Mouse (Mus musculus): ENCODE results near the gene Map2. TPM values are rescaled to one million over a fixed set of nuclear protein-coding genes. Genes with fewer than 3 reads are reported as not detected.

Map2 gene
- total RNA-seq, 1 experiment: 1.8 TPM

GRCm38 (mm10) chr1:66348404-66349165, 173.5 kb downstream of the Map2 start:
- no peak for DNase-seq (ENCODE audit: low read depth, low spot score)
- no peak overlapping the region for H3K4me3 ChIP-seq (ENCODE audit: insufficient read depth in 1 of 2, low read depth in 1 of 2, low read length in 2 of 2, poor library complexity in 1 of 2, severe bottlenecking in 1 of 2)
- no peaks in the 10 kb centered on the region for H3K4me1 ChIP-seq (ENCODE audit: control insufficient read depth in 2 of 2, insufficient read depth in 2 of 2, low read length in 2 of 2, poor library complexity in 1 of 2)
- TF ChIP-seq ZNF384 (IDR thresholded peaks at IDR 0.05; ENCODE audit: low read depth, low read length) (no peak), MAFK (IDR thresholded peaks at IDR 0.05; ENCODE audit: insufficient read depth, low read depth, low read length) (no peak), CHD2 (IDR thresholded peaks at IDR 0.05; ENCODE audit: low read depth, low read length) (no peak), ZC3H11A (IDR thresholded peaks at IDR 0.05; ENCODE audit: borderline replicate concordance, low read depth, low read length) (no peak)
- H3K9me3 ChIP-seq (ENCODE audit: control insufficient read depth, insufficient read depth, low read depth, low read length): no peaks in the 10 kb centered on the region
- H3K27ac ChIP-seq (ENCODE audit: insufficient read depth, low read depth, low read length, poor library complexity, severe bottlenecking): no peak overlapping the region
- H3K9ac ChIP-seq (ENCODE audit: insufficient read depth, low read depth, low read length, poor library complexity, severe bottlenecking): no peak overlapping the region
- no peaks in the 10 kb centered on the region for H3K36me3 ChIP-seq (ENCODE audit: control insufficient read depth, insufficient read depth, low read length, poor library complexity, severe bottlenecking)
- in situ Hi-C loops (cut with MboI; ENCODE audit: low sequenced_read_pairs in 2 of 2, unreplicated experiment in 2 of 2): no loop called here

DNA sequence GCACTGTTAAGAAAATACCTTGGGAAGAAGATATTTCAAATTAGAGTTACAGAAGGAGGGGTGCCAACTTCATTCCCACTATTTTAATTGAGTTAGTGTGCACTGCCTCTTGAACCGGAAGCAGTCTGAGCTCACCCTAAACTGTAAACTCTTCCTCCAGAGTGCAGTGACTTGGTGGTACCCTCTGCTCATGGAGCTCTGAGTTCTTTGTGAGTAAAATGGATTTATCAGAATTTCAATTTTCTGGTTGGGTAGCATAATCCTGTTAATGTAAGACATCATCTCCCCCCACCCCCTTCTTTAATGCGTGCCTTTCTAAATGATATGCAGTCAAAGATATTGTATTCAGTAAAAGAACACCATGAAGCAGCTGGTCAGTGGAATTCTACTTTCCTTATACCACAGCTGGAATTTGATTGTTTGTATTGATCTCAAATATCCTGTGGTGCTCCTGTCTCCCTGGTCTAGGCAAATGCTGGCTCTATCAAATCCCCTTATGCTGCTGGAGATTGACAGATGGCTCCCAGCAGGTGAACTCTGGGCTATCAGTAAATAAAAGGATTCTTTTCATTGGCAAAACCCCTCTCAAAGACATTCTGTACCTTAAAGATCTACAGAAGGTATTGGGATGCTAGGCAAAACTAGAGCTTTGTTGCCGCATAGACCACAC, 174.2 kb downstream of the Map2 start:
- TF ChIP-seq CHD2 (IDR thresholded peaks at IDR 0.05; ENCODE audit: low read depth, low read length) (no peak), ZC3H11A (IDR thresholded peaks at IDR 0.05; ENCODE audit: borderline replicate concordance, low read depth, low read length) (no peak), HCFC1 (IDR thresholded peaks at IDR 0.05; ENCODE audit: borderline replicate concordance, insufficient read depth, low read length) (no peak), ZNF384 (IDR thresholded peaks at IDR 0.05; ENCODE audit: low read depth, low read length) (no peak), MAFK (IDR thresholded peaks at IDR 0.05; ENCODE audit: insufficient read depth, low read depth, low read length) (no peak)
- Histone ChIP-seq H3K9me3 (ENCODE audit: control insufficient read depth, insufficient read depth, low read depth, low read length) (no peaks in the 10 kb centered on the region), H3K4me3 (ENCODE audit: insufficient read depth in 1 of 2, low read depth in 1 of 2, low read length in 2 of 2, poor library complexity in 1 of 2, severe bottlenecking in 1 of 2) (no peak overlapping the region), H3K9ac (ENCODE audit: insufficient read depth, low read depth, low read length, poor library complexity, severe bottlenecking) (no peak overlapping the region), H3K27ac (ENCODE audit: insufficient read depth, low read depth, low read length, poor library complexity, severe bottlenecking) (no peak overlapping the region), H3K4me1 (ENCODE audit: control insufficient read depth in 2 of 2, insufficient read depth in 2 of 2, low read length in 2 of 2, poor library complexity in 1 of 2) (no peaks in the 10 kb centered on the region), H3K36me3 (ENCODE audit: control insufficient read depth, insufficient read depth, low read length, poor library complexity, severe bottlenecking) (no peaks in the 10 kb centered on the region)
- peak; percentile 3 for DNase-seq (ENCODE audit: low read depth, low spot score)
- in situ Hi-C loops (cut with MboI; ENCODE audit: low sequenced_read_pairs in 2 of 2, unreplicated experiment in 2 of 2): no loop called here

DNA sequence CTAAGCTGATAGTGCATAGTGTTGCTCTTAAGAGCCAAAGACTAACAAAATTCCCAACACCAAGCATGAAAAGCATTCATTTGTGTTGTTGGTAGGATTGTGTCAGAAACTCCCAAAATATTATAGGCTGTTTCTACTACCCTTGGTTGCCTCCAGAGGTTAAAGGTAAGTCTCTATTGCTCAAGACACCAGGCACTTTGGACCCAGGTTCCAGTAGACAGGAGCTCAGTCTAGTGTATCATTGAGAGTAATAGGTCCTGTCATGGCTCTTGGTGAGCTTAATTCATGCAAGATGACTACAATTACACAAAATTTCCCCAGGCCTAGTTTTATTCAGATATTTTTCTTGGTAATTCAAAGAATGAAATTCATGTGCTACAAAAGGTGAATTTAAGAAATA, 176.3 kb downstream of the Map2 start:
- H3K4me1 ChIP-seq (ENCODE audit: control insufficient read depth in 2 of 2, insufficient read depth in 2 of 2, low read length in 2 of 2, poor library complexity in 1 of 2): no peaks in the 10 kb centered on the region
- DNase-seq (ENCODE audit: low read depth, low spot score): no peak
- no peaks in the 10 kb centered on the region for H3K36me3 ChIP-seq (ENCODE audit: control insufficient read depth, insufficient read depth, low read length, poor library complexity, severe bottlenecking)
- no peak for TF ChIP-seq HCFC1 (IDR thresholded peaks at IDR 0.05; ENCODE audit: borderline replicate concordance, insufficient read depth, low read length)
- no peak for TF ChIP-seq MAFK (IDR thresholded peaks at IDR 0.05; ENCODE audit: insufficient read depth, low read depth, low read length)
- no peak for TF ChIP-seq ZNF384 (IDR thresholded peaks at IDR 0.05; ENCODE audit: low read depth, low read length)
- no peak for TF ChIP-seq ZC3H11A (IDR thresholded peaks at IDR 0.05; ENCODE audit: borderline replicate concordance, low read depth, low read length)
- TF ChIP-seq CHD2 (IDR thresholded peaks at IDR 0.05; ENCODE audit: low read depth, low read length): no peak
- H3K9me3 ChIP-seq (ENCODE audit: control insufficient read depth, insufficient read depth, low read depth, low read length): no peaks in the 10 kb centered on the region
- in situ Hi-C loops (cut with MboI; ENCODE audit: low sequenced_read_pairs in 2 of 2, unreplicated experiment in 2 of 2): no loop called here
- no peak overlapping the region for H3K9ac ChIP-seq (ENCODE audit: insufficient read depth, low read depth, low read length, poor library complexity, severe bottlenecking)
- no peak overlapping the region for H3K27ac ChIP-seq (ENCODE audit: insufficient read depth, low read depth, low read length, poor library complexity, severe bottlenecking)
- no peak overlapping the region for H3K4me3 ChIP-seq (ENCODE audit: insufficient read depth in 1 of 2, low read depth in 1 of 2, low read length in 2 of 2, poor library complexity in 1 of 2, severe bottlenecking in 1 of 2)

DNA sequence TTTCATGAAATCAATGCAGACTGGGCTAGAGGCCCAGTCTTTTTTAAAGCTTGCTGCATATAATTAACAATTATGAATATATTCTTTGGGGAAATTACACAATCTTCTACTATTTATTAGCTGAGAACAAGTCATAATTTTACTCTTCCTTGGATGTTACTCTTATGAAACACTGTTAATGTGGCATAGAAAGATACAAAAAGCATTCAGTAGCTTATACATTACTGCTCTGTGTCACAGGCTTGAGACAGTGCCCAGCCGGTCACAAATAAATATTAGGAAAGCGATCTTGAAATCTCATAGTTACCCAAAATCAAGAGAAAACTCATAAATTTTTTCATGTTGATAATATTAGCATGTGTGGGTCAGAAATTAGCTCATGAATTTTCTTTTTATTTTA, 186.7 kb downstream of the Map2 start:
- no peaks in the 10 kb centered on the region for H3K9me3 ChIP-seq (ENCODE audit: control insufficient read depth, insufficient read depth, low read depth, low read length)

More for the DNA sequence above, 186.7 kb downstream of the Map2 start:
- no peak for DNase-seq (ENCODE audit: low read depth, low spot score)
- Histone ChIP-seq H3K36me3 (ENCODE audit: control insufficient read depth, insufficient read depth, low read length, poor library complexity, severe bottlenecking) (no peaks in the 10 kb centered on the region), H3K27ac (ENCODE audit: insufficient read depth, low read depth, low read length, poor library complexity, severe bottlenecking) (no peak overlapping the region), H3K4me1 (ENCODE audit: control insufficient read depth in 2 of 2, insufficient read depth in 2 of 2, low read length in 2 of 2, poor library complexity in 1 of 2) (no peaks in the 10 kb centered on the region), H3K9ac (ENCODE audit: insufficient read depth, low read depth, low read length, poor library complexity, severe bottlenecking) (no peak overlapping the region), H3K4me3 (ENCODE audit: insufficient read depth in 1 of 2, low read depth in 1 of 2, low read length in 2 of 2, poor library complexity in 1 of 2, severe bottlenecking in 1 of 2) (no peak overlapping the region)
- TF ChIP-seq ZC3H11A (IDR thresholded peaks at IDR 0.05; ENCODE audit: borderline replicate concordance, low read depth, low read length): no peak
- TF ChIP-seq HCFC1 (IDR thresholded peaks at IDR 0.05; ENCODE audit: borderline replicate concordance, insufficient read depth, low read length): no peak
- no peak for TF ChIP-seq CHD2 (IDR thresholded peaks at IDR 0.05; ENCODE audit: low read depth, low read length)
- TF ChIP-seq MAFK (IDR thresholded peaks at IDR 0.05; ENCODE audit: insufficient read depth, low read depth, low read length): no peak
- no peak for TF ChIP-seq ZNF384 (IDR thresholded peaks at IDR 0.05; ENCODE audit: low read depth, low read length)
- in situ Hi-C loops (cut with MboI; ENCODE audit: low sequenced_read_pairs in 2 of 2, unreplicated experiment in 2 of 2): no loop called here

All from ES-E14 (cell line).